Mouse (Mus musculus): Measurements from ENCODE around the gene Uqcc2. TPM values are rescaled to one million over a fixed set of nuclear protein-coding genes. Genes with fewer than 3 reads are reported as not detected.
A peak's percentile ranks its signal among the peaks of the same experiment; 100 is the strongest.

The Uqcc2 gene
- polyA plus RNA-seq, 1 experiment = 630 TPM

- Histone ChIP-seq H3K27me3 (ENCODE audit: control insufficient read depth, insufficient read depth, insufficient read length) (no peaks in the 10 kb centered on the region), H3K79me3 (ENCODE audit: low read depth) (peaks cover 10% of the 10 kb centered on the region), H3K79me2 (ENCODE audit: control insufficient read depth, insufficient read depth) (peaks cover 30% of the 10 kb centered on the region), H3K4me3 (ENCODE audit: insufficient read depth, poor library complexity, severe bottlenecking) (no peak overlapping the region), H3K36me3 (ENCODE audit: control insufficient read depth, insufficient read depth) (peaks cover 66% of the 10 kb centered on the region), H3ac (ENCODE audit: control insufficient read depth, insufficient read length, low read depth) (no peak overlapping the region)
- no peak for TF ChIP-seq CTCF (IDR thresholded peaks at IDR 0.05; ENCODE audit: control insufficient read depth, insufficient read depth, insufficient read length)
- TF ChIP-seq MYOD1 (IDR thresholded peaks at IDR 0.05; ENCODE audit: control insufficient read depth, insufficient read length, low read depth) = no peak
- no peak for TF ChIP-seq FOSL1 (IDR thresholded peaks at IDR 0.05; ENCODE audit: insufficient read depth, low read length, poor library complexity, severe bottlenecking)
- no peak for TF ChIP-seq MAX (IDR thresholded peaks at IDR 0.05)
- no peak for TF ChIP-seq MYOG (IDR thresholded peaks at IDR 0.05; ENCODE audit: control insufficient read depth, extremely low read depth, insufficient read length)
- TF ChIP-seq USF1 (IDR thresholded peaks at IDR 0.05; ENCODE audit: low read depth) = no peak
- no peak for TF ChIP-seq CEBPB (IDR thresholded peaks at IDR 0.05; ENCODE audit: low read depth)
These were observed 10.6 kb downstream of the Uqcc2 start for GRCm38 (mm10) chr17:27123103-27123502.

DNA sequence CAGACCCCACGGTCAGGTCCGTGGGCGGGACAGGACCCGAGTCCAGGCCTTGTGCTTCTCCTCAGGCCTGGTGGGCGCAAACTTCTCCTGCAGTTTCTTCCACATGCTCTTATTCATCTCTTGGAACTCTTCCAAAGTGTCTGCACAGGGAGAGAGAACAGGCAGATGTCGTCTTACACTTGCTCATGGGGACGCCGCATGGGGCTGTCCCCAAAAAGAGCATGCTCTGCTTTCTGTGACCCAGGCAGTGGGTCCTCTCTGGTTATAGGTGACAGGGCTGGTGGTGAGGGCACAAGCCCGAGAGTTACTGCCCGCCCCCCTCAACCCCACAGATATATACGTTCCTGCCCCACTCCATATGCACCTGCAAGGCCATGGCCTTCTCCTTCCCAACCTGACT is 11.0 kb downstream of the Uqcc2 start:
- H3K79me3 ChIP-seq (ENCODE audit: low read depth) = peaks cover 8% of the 10 kb centered on the region
- TF ChIP-seq MYOD1 (IDR thresholded peaks at IDR 0.05; ENCODE audit: control insufficient read depth, insufficient read length, low read depth) (no peak), FOSL1 (IDR thresholded peaks at IDR 0.05; ENCODE audit: insufficient read depth, low read length, poor library complexity, severe bottlenecking) (no peak), MAX (IDR thresholded peaks at IDR 0.05) (no peak)
- H3K79me2 ChIP-seq (ENCODE audit: control insufficient read depth, insufficient read depth) = peaks cover 26% of the 10 kb centered on the region
- no peak overlapping the region for H3ac ChIP-seq (ENCODE audit: control insufficient read depth, insufficient read length, low read depth)
- H3K4me3 ChIP-seq (ENCODE audit: insufficient read depth, poor library complexity, severe bottlenecking) = no peak overlapping the region
- peaks cover 66% of the 10 kb centered on the region for H3K36me3 ChIP-seq (ENCODE audit: control insufficient read depth, insufficient read depth)
- no peaks in the 10 kb centered on the region for H3K27me3 ChIP-seq (ENCODE audit: control insufficient read depth, insufficient read depth, insufficient read length)

- TF ChIP-seq USF1 (IDR thresholded peaks at IDR 0.05; ENCODE audit: low read depth) (no peak), MYOG (IDR thresholded peaks at IDR 0.05; ENCODE audit: control insufficient read depth, extremely low read depth, insufficient read length) (no peak), CTCF (IDR thresholded peaks at IDR 0.05; ENCODE audit: control insufficient read depth, insufficient read depth, insufficient read length) (no peak), CEBPB (IDR thresholded peaks at IDR 0.05; ENCODE audit: low read depth) (no peak), FOSL1 (IDR thresholded peaks at IDR 0.05; ENCODE audit: insufficient read depth, low read length, poor library complexity, severe bottlenecking) (no peak), MYOD1 (IDR thresholded peaks at IDR 0.05; ENCODE audit: control insufficient read depth, insufficient read length, low read depth) (no peak), MAX (IDR thresholded peaks at IDR 0.05) (no peak)
- Histone ChIP-seq H3ac (ENCODE audit: control insufficient read depth, insufficient read length, low read depth) (no peak overlapping the region), H3K27me3 (ENCODE audit: control insufficient read depth, insufficient read depth, insufficient read length) (no peaks in the 10 kb centered on the region), H3K79me2 (ENCODE audit: control insufficient read depth, insufficient read depth) (peaks cover 17% of the 10 kb centered on the region), H3K4me3 (ENCODE audit: insufficient read depth, poor library complexity, severe bottlenecking) (no peak overlapping the region), H3K36me3 (ENCODE audit: control insufficient read depth, insufficient read depth) (peaks cover 66% of the 10 kb centered on the region), H3K79me3 (ENCODE audit: low read depth) (peaks cover 5% of the 10 kb centered on the region)
These were observed 11.9 kb downstream of the Uqcc2 start for GRCm38 (mm10) chr17:27121781-27122180.

DNA sequence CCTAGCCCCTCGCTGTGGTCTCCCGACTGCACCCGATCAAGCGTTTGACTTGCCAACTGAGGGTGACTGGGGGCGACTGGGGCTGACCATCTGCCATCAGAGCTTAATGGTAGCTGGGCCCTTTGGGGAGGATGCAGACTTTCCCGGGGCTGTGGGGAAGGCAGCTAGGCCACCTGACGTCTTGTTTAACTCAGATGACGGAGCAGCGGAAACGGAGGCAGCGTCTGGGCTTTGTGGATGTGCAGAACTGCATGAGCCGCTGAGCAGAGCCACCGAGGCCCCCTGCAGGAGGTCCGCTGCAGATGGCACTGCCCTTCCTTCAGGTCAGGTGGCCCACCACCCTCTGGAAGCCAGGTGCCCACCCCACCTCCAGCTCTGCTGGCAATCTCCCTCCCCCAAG is 12.4 kb downstream of the Uqcc2 start:
- TF ChIP-seq MYOD1 (IDR thresholded peaks at IDR 0.05; ENCODE audit: control insufficient read depth, insufficient read length, low read depth) (no peak), FOSL1 (IDR thresholded peaks at IDR 0.05; ENCODE audit: insufficient read depth, low read length, poor library complexity, severe bottlenecking) (no peak), CEBPB (IDR thresholded peaks at IDR 0.05; ENCODE audit: low read depth) (no peak), MAX (IDR thresholded peaks at IDR 0.05) (no peak), MYOG (IDR thresholded peaks at IDR 0.05; ENCODE audit: control insufficient read depth, extremely low read depth, insufficient read length) (no peak), USF1 (IDR thresholded peaks at IDR 0.05; ENCODE audit: low read depth) (no peak), CTCF (IDR thresholded peaks at IDR 0.05; ENCODE audit: control insufficient read depth, insufficient read depth, insufficient read length) (no peak)
- Histone ChIP-seq H3K79me2 (ENCODE audit: control insufficient read depth, insufficient read depth) (peaks cover 12% of the 10 kb centered on the region), H3K27me3 (ENCODE audit: control insufficient read depth, insufficient read depth, insufficient read length) (no peaks in the 10 kb centered on the region), H3K4me3 (ENCODE audit: insufficient read depth, poor library complexity, severe bottlenecking) (no peak overlapping the region), H3K79me3 (ENCODE audit: low read depth) (peaks cover 2% of the 10 kb centered on the region), H3K36me3 (ENCODE audit: control insufficient read depth, insufficient read depth) (peaks cover 69% of the 10 kb centered on the region), H3ac (ENCODE audit: control insufficient read depth, insufficient read length, low read depth) (no peak overlapping the region)

GRCm38 (mm10) chr17:27120561-27121024 is 13.1 kb downstream of the Uqcc2 start:
- TF ChIP-seq CTCF (IDR thresholded peaks at IDR 0.05; ENCODE audit: control insufficient read depth, insufficient read depth, insufficient read length) (peak; percentile 44), USF1 (IDR thresholded peaks at IDR 0.05; ENCODE audit: low read depth) (no peak)
- Histone ChIP-seq H3K79me3 (ENCODE audit: low read depth) (no peaks in the 10 kb centered on the region), H3K79me2 (ENCODE audit: control insufficient read depth, insufficient read depth) (peaks cover 5% of the 10 kb centered on the region), H3K4me3 (ENCODE audit: insufficient read depth, poor library complexity, severe bottlenecking) (no peak overlapping the region), H3K36me3 (ENCODE audit: control insufficient read depth, insufficient read depth) (peaks cover 67% of the 10 kb centered on the region), H3K27me3 (ENCODE audit: control insufficient read depth, insufficient read depth, insufficient read length) (no peaks in the 10 kb centered on the region), H3ac (ENCODE audit: control insufficient read depth, insufficient read length, low read depth) (no peak overlapping the region)

GRCm38 (mm10) chr17:27119954-27120353 is 13.8 kb downstream of the Uqcc2 start:
- TF ChIP-seq FOSL1 (IDR thresholded peaks at IDR 0.05; ENCODE audit: insufficient read depth, low read length, poor library complexity, severe bottlenecking) = no peak
- TF ChIP-seq MYOD1 (IDR thresholded peaks at IDR 0.05; ENCODE audit: control insufficient read depth, insufficient read length, low read depth) = no peak
- no peak for TF ChIP-seq CEBPB (IDR thresholded peaks at IDR 0.05; ENCODE audit: low read depth)
- no peak for TF ChIP-seq CTCF (IDR thresholded peaks at IDR 0.05; ENCODE audit: control insufficient read depth, insufficient read depth, insufficient read length)
- no peak for TF ChIP-seq MYOG (IDR thresholded peaks at IDR 0.05; ENCODE audit: control insufficient read depth, extremely low read depth, insufficient read length)
- TF ChIP-seq MAX (IDR thresholded peaks at IDR 0.05) = no peak
- TF ChIP-seq USF1 (IDR thresholded peaks at IDR 0.05; ENCODE audit: low read depth) = no peak
- H3K79me3 ChIP-seq (ENCODE audit: low read depth) = no peaks in the 10 kb centered on the region
- H3ac ChIP-seq (ENCODE audit: control insufficient read depth, insufficient read length, low read depth) = no peak overlapping the region
- H3K79me2 ChIP-seq (ENCODE audit: control insufficient read depth, insufficient read depth) = no peaks in the 10 kb centered on the region
- H3K27me3 ChIP-seq (ENCODE audit: control insufficient read depth, insufficient read depth, insufficient read length) = no peaks in the 10 kb centered on the region
- H3K4me3 ChIP-seq (ENCODE audit: insufficient read depth, poor library complexity, severe bottlenecking) = no peak overlapping the region
- H3K36me3 ChIP-seq (ENCODE audit: control insufficient read depth, insufficient read depth) = peaks cover 61% of the 10 kb centered on the region

Measured in C2C12 (cell line).